Mouse (Mus musculus) myocyte (in vitro differentiated cells): ENCODE data around the gene Il4ra. TPM values are rescaled to one million over a fixed set of nuclear protein-coding genes. Genes with fewer than 3 reads are reported as not detected.

Experiments used
- H3K27me3 ChIP-seq: one replicate; pipeline ENCODE4 v1.6.1; 2011; ENCODE audit not compliant: control insufficient read depth, insufficient read depth, insufficient read length
- H3K36me3 ChIP-seq: one replicate; pipeline ENCODE4 v1.6.1; 2011; ENCODE audit not compliant: control insufficient read depth, insufficient read depth
- H3K4me2 ChIP-seq: one replicate; pipeline ENCODE4 v1.6.1; 2011; ENCODE audit warnings: low read depth, control low read depth
- H3K4me3 ChIP-seq: one replicate; pipeline ENCODE4 v1.5.1; 2011; ENCODE audit warnings: mild to moderate bottlenecking, control low read depth, moderate library complexity
- H3K79me2 ChIP-seq: one replicate; pipeline ENCODE4 v1.6.1; 2011; ENCODE audit not compliant: control insufficient read depth, insufficient read depth
- H3ac ChIP-seq: one replicate; pipeline ENCODE4 v1.6.1; 2011; ENCODE audit not compliant: control insufficient read depth, insufficient read length
- CEBPB ChIP-seq: IDR thresholded peaks from 2 replicates; pipeline ENCODE4 v1.6.1; 2011; ENCODE audit warnings: mild to moderate bottlenecking, moderate library complexity; ENCODE audit not compliant: poor library complexity, insufficient read depth, severe bottlenecking
- E2F4 ChIP-seq: IDR thresholded peaks from one replicate; pipeline ENCODE4 v1.6.1; 2011; ENCODE audit warnings: mild to moderate bottlenecking, control low read depth, moderate library complexity; ENCODE audit not compliant: insufficient read depth
- MAX ChIP-seq: IDR thresholded peaks from one replicate; pipeline ENCODE4 v1.6.1; 2011; ENCODE audit warnings: low read depth, mild to moderate bottlenecking, control low read depth
- MYOD1 ChIP-seq, 3 experiments: IDR thresholded peaks; one replicate each; pipeline ENCODE4 v1.6.1; 2011; ENCODE audit warnings: control low read depth in 2 of 3, low read depth in 2 of 3, mild to moderate bottlenecking in 2 of 3, moderate library complexity in 1 of 3; ENCODE audit not compliant: insufficient read length in 2 of 3, control insufficient read depth in 1 of 3
- MYOG ChIP-seq, 3 experiments: IDR thresholded peaks; one replicate each; pipeline ENCODE4 v1.6.1; 2011; ENCODE audit warnings: control low read depth in 2 of 3, low read depth in 2 of 3, mild to moderate bottlenecking in 2 of 3; ENCODE audit not compliant: insufficient read length in 2 of 3, control insufficient read depth in 1 of 3, insufficient read depth in 1 of 3
- POLR2A ChIP-seq: IDR thresholded peaks from one replicate; pipeline ENCODE4 v1.6.1; 2011; ENCODE audit warnings: low read depth, mild to moderate bottlenecking, control low read depth, moderate library complexity; ENCODE audit not compliant: insufficient read length
- POLR2AphosphoS2 ChIP-seq: IDR thresholded peaks from one replicate; pipeline ENCODE4 v1.6.1; 2011; ENCODE audit warnings: low read depth, control low read depth; ENCODE audit not compliant: insufficient read length
- REST ChIP-seq: IDR thresholded peaks from one replicate; pipeline ENCODE4 v1.6.1; 2011; ENCODE audit warnings: mild to moderate bottlenecking, control low read depth, moderate library complexity; ENCODE audit not compliant: insufficient read depth, insufficient read length
- SRF ChIP-seq: IDR thresholded peaks from one replicate; pipeline ENCODE4 v1.6.1; 2011; ENCODE audit warnings: low read depth; ENCODE audit not compliant: control insufficient read depth, insufficient read length
- TCF12 ChIP-seq: IDR thresholded peaks from one replicate; pipeline ENCODE4 v1.6.1; 2011; ENCODE audit warnings: mild to moderate bottlenecking, control low read depth; ENCODE audit not compliant: poor library complexity, insufficient read depth, severe bottlenecking
- TCF3 ChIP-seq: IDR thresholded peaks from one replicate; pipeline ENCODE4 v1.6.1; 2011; ENCODE audit warnings: low read depth, control low read depth; ENCODE audit not compliant: insufficient read length
- USF1 ChIP-seq: IDR thresholded peaks from one replicate; pipeline ENCODE4 v1.6.1; 2011; ENCODE audit warnings: low read depth, mild to moderate bottlenecking, control low read depth, moderate library complexity
- polyA plus RNA-seq: library from polyadenylated mRNA; unstranded; fragments of >200 nt; fragmentation: generic; extraction: Trizol; gene quantifications from one replicate; pipeline ENCODE4 v1.2.1, GENCODE M21; 2012; ENCODE audit warnings: missing spikeins

Il4ra gene
- polyA plus RNA-seq, 1 experiment: 10.7 TPM

GRCm38 (mm10) chr7:125553653-125554428 is 1.9 kb downstream of the Il4ra start:
- no peaks in the 10 kb centered on the region for H3K27me3 ChIP-seq
- peak overlapping the region; percentile 79 for H3K4me2 ChIP-seq
- H3K4me3 ChIP-seq: peak overlapping the region; percentile 41
- no peaks in the 10 kb centered on the region for H3K36me3 ChIP-seq
- no peak for TF ChIP-seq MYOG (IDR thresholded peaks at IDR 0.05; ENCODE audit: control insufficient read depth in 1 of 3, insufficient read depth in 1 of 3, insufficient read length in 2 of 3, low read depth in 2 of 3)
- peaks cover 19% of the 10 kb centered on the region for H3K79me2 ChIP-seq
- H3ac ChIP-seq: no peak overlapping the region

- no peak for TF ChIP-seq REST
- TF ChIP-seq TCF12: no peak
- TF ChIP-seq USF1: no peak
- TF ChIP-seq E2F4: no peak
- no peak for TF ChIP-seq POLR2AphosphoS2
- TF ChIP-seq POLR2A: no peak
- TF ChIP-seq SRF: no peak
- no peak for TF ChIP-seq CEBPB
- TF ChIP-seq MYOG (IDR thresholded peaks at IDR 0.05; ENCODE audit: control insufficient read depth in 1 of 3, insufficient read depth in 1 of 3, insufficient read length in 2 of 3, low read depth in 2 of 3): no peak
- TF ChIP-seq MYOD1 (IDR thresholded peaks at IDR 0.05; ENCODE audit: control insufficient read depth in 1 of 3, insufficient read length in 2 of 3, low read depth in 2 of 3): no peak
- TF ChIP-seq TCF3: no peak
- TF ChIP-seq MAX: no peak
- H3K4me3 ChIP-seq: no peak overlapping the region
Measured at GRCm38 (mm10) chr7:125554456-125555114, 2.7 kb downstream of the Il4ra start.

GRCm38 (mm10) chr7:125555351-125555872 is 3.5 kb downstream of the Il4ra start:
- no peak for TF ChIP-seq USF1
- no peak for TF ChIP-seq MAX
- no peak for TF ChIP-seq E2F4
- no peak for TF ChIP-seq TCF12
- TF ChIP-seq TCF3: no peak
- no peak for TF ChIP-seq CEBPB
- TF ChIP-seq MYOD1 (IDR thresholded peaks at IDR 0.05; ENCODE audit: control insufficient read depth in 1 of 3, insufficient read length in 2 of 3, low read depth in 2 of 3): no peak
- no peak for TF ChIP-seq REST
- no peak for TF ChIP-seq POLR2A
- TF ChIP-seq POLR2AphosphoS2: no peak
- no peak for TF ChIP-seq MYOG (IDR thresholded peaks at IDR 0.05; ENCODE audit: control insufficient read depth in 1 of 3, insufficient read depth in 1 of 3, insufficient read length in 2 of 3, low read depth in 2 of 3)
- TF ChIP-seq SRF: no peak
- no peak overlapping the region for H3K4me2 ChIP-seq
- H3K4me3 ChIP-seq: no peak overlapping the region

More at GRCm38 (mm10) chr7:125554456-125555114, 2.7 kb downstream of the Il4ra start:
- H3K27me3 ChIP-seq: no peaks in the 10 kb centered on the region
- no peak overlapping the region for H3ac ChIP-seq
- H3K36me3 ChIP-seq: no peaks in the 10 kb centered on the region
- no peak overlapping the region for H3K4me2 ChIP-seq
- H3K79me2 ChIP-seq: peaks cover 19% of the 10 kb centered on the region

GRCm38 (mm10) chr7:125556096-125556495 is 4.2 kb downstream of the Il4ra start:
- Histone ChIP-seq H3K4me3 (no peak overlapping the region), H3ac (no peak overlapping the region), H3K4me2 (no peak overlapping the region), H3K79me2 (peaks cover 19% of the 10 kb centered on the region), H3K27me3 (no peaks in the 10 kb centered on the region), H3K36me3 (no peaks in the 10 kb centered on the region)
- TF ChIP-seq MYOD1 (IDR thresholded peaks at IDR 0.05; ENCODE audit: control insufficient read depth in 1 of 3, insufficient read length in 2 of 3, low read depth in 2 of 3): no peak
- no peak for TF ChIP-seq MYOG (IDR thresholded peaks at IDR 0.05; ENCODE audit: control insufficient read depth in 1 of 3, insufficient read depth in 1 of 3, insufficient read length in 2 of 3, low read depth in 2 of 3)
- TF ChIP-seq MAX: no peak
- no peak for TF ChIP-seq TCF12
- no peak for TF ChIP-seq POLR2AphosphoS2
- TF ChIP-seq TCF3: no peak
- TF ChIP-seq POLR2A: no peak
- TF ChIP-seq SRF: no peak
- no peak for TF ChIP-seq USF1
- no peak for TF ChIP-seq CEBPB
- no peak for TF ChIP-seq REST
- TF ChIP-seq E2F4: no peak

More at GRCm38 (mm10) chr7:125555351-125555872, 3.5 kb downstream of the Il4ra start:
- Histone ChIP-seq H3K27me3 (no peaks in the 10 kb centered on the region), H3ac (no peak overlapping the region), H3K79me2 (peaks cover 19% of the 10 kb centered on the region), H3K36me3 (no peaks in the 10 kb centered on the region)

GRCm38 (mm10) chr7:125556865-125557264 is 4.9 kb downstream of the Il4ra start:
- no peaks in the 10 kb centered on the region for H3K36me3 ChIP-seq
- TF ChIP-seq MYOG (IDR thresholded peaks at IDR 0.05; ENCODE audit: control insufficient read depth in 1 of 3, insufficient read depth in 1 of 3, insufficient read length in 2 of 3, low read depth in 2 of 3): peak in 1 of 3 experiments; percentile 9
- TF ChIP-seq REST: no peak
- peaks cover 19% of the 10 kb centered on the region for H3K79me2 ChIP-seq
- no peak overlapping the region for H3K4me3 ChIP-seq
- H3K4me2 ChIP-seq: no peak overlapping the region
- H3K27me3 ChIP-seq: no peaks in the 10 kb centered on the region
- no peak overlapping the region for H3ac ChIP-seq
